Mouse (Mus musculus) myocyte (in vitro differentiated cells): ENCODE results near the gene Gdf3.

Experiments used
- CEBPB ChIP-seq: IDR thresholded peaks from 2 replicates; pipeline ENCODE4 v1.6.1; 2011; ENCODE audit warnings: mild to moderate bottlenecking, moderate library complexity; ENCODE audit not compliant: poor library complexity, insufficient read depth, severe bottlenecking
- E2F4 ChIP-seq: IDR thresholded peaks from one replicate; pipeline ENCODE4 v1.6.1; 2011; ENCODE audit warnings: mild to moderate bottlenecking, control low read depth, moderate library complexity; ENCODE audit not compliant: insufficient read depth
- MAX ChIP-seq: IDR thresholded peaks from one replicate; pipeline ENCODE4 v1.6.1; 2011; ENCODE audit warnings: low read depth, mild to moderate bottlenecking, control low read depth
- MYOG ChIP-seq, 3 experiments: IDR thresholded peaks; one replicate each; pipeline ENCODE4 v1.6.1; 2011; ENCODE audit warnings: control low read depth in 2 of 3, low read depth in 2 of 3, mild to moderate bottlenecking in 2 of 3; ENCODE audit not compliant: insufficient read length in 2 of 3, control insufficient read depth in 1 of 3, insufficient read depth in 1 of 3
- POLR2A ChIP-seq: IDR thresholded peaks from one replicate; pipeline ENCODE4 v1.6.1; 2011; ENCODE audit warnings: low read depth, mild to moderate bottlenecking, control low read depth, moderate library complexity; ENCODE audit not compliant: insufficient read length
- USF1 ChIP-seq: IDR thresholded peaks from one replicate; pipeline ENCODE4 v1.6.1; 2011; ENCODE audit warnings: low read depth, mild to moderate bottlenecking, control low read depth, moderate library complexity

GRCm38 (mm10) chr6:122569113-122569512, 40.8 kb downstream of the Gdf3 start:
- no peak for TF ChIP-seq POLR2A
- no peak for TF ChIP-seq USF1
- no peak for TF ChIP-seq E2F4
- TF ChIP-seq CEBPB = no peak
- no peak for TF ChIP-seq MYOG (IDR thresholded peaks at IDR 0.05; ENCODE audit: control insufficient read depth in 1 of 3, insufficient read depth in 1 of 3, insufficient read length in 2 of 3, low read depth in 2 of 3)
- no peak for TF ChIP-seq MAX
